Mouse (Mus musculus): Measurements from ENCODE around the gene Lyrm7. TPM values are rescaled to one million over a fixed set of nuclear protein-coding genes. Genes with fewer than 3 reads are reported as not detected.

The Lyrm7 gene
- polyA plus RNA-seq, 1 experiment, result 26.3 TPM

DNA sequence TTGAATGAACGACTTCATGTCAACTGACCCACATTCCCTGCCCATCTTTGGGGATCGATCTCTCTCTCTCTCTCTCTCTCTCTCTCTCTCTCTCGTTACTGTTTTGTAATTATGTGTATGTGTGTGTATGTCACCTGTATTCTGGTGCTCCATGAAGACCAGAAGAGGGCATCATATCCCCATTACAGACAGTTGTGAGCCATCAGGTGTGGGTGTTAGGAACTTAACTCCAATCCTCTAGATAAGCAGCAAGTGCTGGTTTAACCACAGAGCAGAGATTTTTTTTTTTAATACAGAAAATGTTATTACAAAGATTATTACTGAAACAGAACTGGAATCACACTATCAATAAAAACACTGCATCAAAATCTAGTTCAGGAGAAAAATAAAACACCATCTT, 75.2 kb downstream of the Lyrm7 start:
- Histone ChIP-seq H3K4me1 (ENCODE audit: control insufficient read depth, insufficient read depth, low read length) (no peaks in the 10 kb centered on the region), H3K9me3 (replicated peaks; ENCODE audit: control insufficient read depth, insufficient read depth, low read length, poor library complexity, severe bottlenecking) (no peaks in the 10 kb centered on the region), H3K9ac (ENCODE audit: low read depth, poor library complexity, severe bottlenecking) (no peak overlapping the region), H3K4me3 (ENCODE audit: low read depth, low read length) (no peak overlapping the region), H3K27me3 (ENCODE audit: control insufficient read depth, insufficient read depth, low read length, poor library complexity, severe bottlenecking) (no peaks in the 10 kb centered on the region), H3K27ac (ENCODE audit: insufficient read depth, low read length) (no peak overlapping the region), H3K36me3 (ENCODE audit: control insufficient read depth, insufficient read depth, low read length, poor library complexity, severe bottlenecking) (no peaks in the 10 kb centered on the region)
- no peak for TF ChIP-seq POLR2A (IDR thresholded peaks at IDR 0.05; ENCODE audit: insufficient read depth, low read length)
- TF ChIP-seq EP300 (IDR thresholded peaks at IDR 0.05; ENCODE audit: insufficient read depth, low read depth, low read length), result no peak
- no peak for TF ChIP-seq CTCF (IDR thresholded peaks at IDR 0.05; ENCODE audit: low read depth, low read length)

- no peaks in the 10 kb centered on the region for H3K9me3 ChIP-seq (replicated peaks; ENCODE audit: control insufficient read depth, insufficient read depth, low read length, poor library complexity, severe bottlenecking)
- no peaks in the 10 kb centered on the region for H3K4me1 ChIP-seq (ENCODE audit: control insufficient read depth, insufficient read depth, low read length)
- H3K27me3 ChIP-seq (ENCODE audit: control insufficient read depth, insufficient read depth, low read length, poor library complexity, severe bottlenecking), result no peaks in the 10 kb centered on the region
- H3K27ac ChIP-seq (ENCODE audit: insufficient read depth, low read length), result no peak overlapping the region
- H3K9ac ChIP-seq (ENCODE audit: low read depth, poor library complexity, severe bottlenecking), result no peak overlapping the region
- H3K36me3 ChIP-seq (ENCODE audit: control insufficient read depth, insufficient read depth, low read length, poor library complexity, severe bottlenecking), result no peaks in the 10 kb centered on the region
- TF ChIP-seq EP300 (IDR thresholded peaks at IDR 0.05; ENCODE audit: insufficient read depth, low read depth, low read length), result no peak
- no peak for TF ChIP-seq POLR2A (IDR thresholded peaks at IDR 0.05; ENCODE audit: insufficient read depth, low read length)
- TF ChIP-seq CTCF (IDR thresholded peaks at IDR 0.05; ENCODE audit: low read depth, low read length), result no peak
- no peak overlapping the region for H3K4me3 ChIP-seq (ENCODE audit: low read depth, low read length)
Observed at GRCm38 (mm10) chr11:54784436-54784835, 76.3 kb downstream of the Lyrm7 start.

- H3K4me1 ChIP-seq (ENCODE audit: control insufficient read depth, insufficient read depth, low read length), result no peaks in the 10 kb centered on the region
- no peaks in the 10 kb centered on the region for H3K36me3 ChIP-seq (ENCODE audit: control insufficient read depth, insufficient read depth, low read length, poor library complexity, severe bottlenecking)
- TF ChIP-seq POLR2A (IDR thresholded peaks at IDR 0.05; ENCODE audit: insufficient read depth, low read length) (no peak), CTCF (IDR thresholded peaks at IDR 0.05; ENCODE audit: low read depth, low read length) (no peak), EP300 (IDR thresholded peaks at IDR 0.05; ENCODE audit: insufficient read depth, low read depth, low read length) (no peak)
- H3K27ac ChIP-seq (ENCODE audit: insufficient read depth, low read length), result no peak overlapping the region
- H3K9me3 ChIP-seq (replicated peaks; ENCODE audit: control insufficient read depth, insufficient read depth, low read length, poor library complexity, severe bottlenecking), result no peaks in the 10 kb centered on the region
- no peaks in the 10 kb centered on the region for H3K27me3 ChIP-seq (ENCODE audit: control insufficient read depth, insufficient read depth, low read length, poor library complexity, severe bottlenecking)
- H3K4me3 ChIP-seq (ENCODE audit: low read depth, low read length), result no peak overlapping the region
- no peak overlapping the region for H3K9ac ChIP-seq (ENCODE audit: low read depth, poor library complexity, severe bottlenecking)
Observed at GRCm38 (mm10) chr11:54782253-54782652, 78.5 kb downstream of the Lyrm7 start.

GRCm38 (mm10) chr11:54779946-54780345, 80.8 kb downstream of the Lyrm7 start:
- H3K9ac ChIP-seq (ENCODE audit: low read depth, poor library complexity, severe bottlenecking), result no peak overlapping the region

GRCm38 (mm10) chr11:54778131-54778844, 82.4 kb downstream of the Lyrm7 start:
- no peaks in the 10 kb centered on the region for H3K27me3 ChIP-seq (ENCODE audit: control insufficient read depth, insufficient read depth, low read length, poor library complexity, severe bottlenecking)
- H3K4me1 ChIP-seq (ENCODE audit: control insufficient read depth, insufficient read depth, low read length), result no peaks in the 10 kb centered on the region
- H3K9ac ChIP-seq (ENCODE audit: low read depth, poor library complexity, severe bottlenecking), result no peak overlapping the region
- no peaks in the 10 kb centered on the region for H3K9me3 ChIP-seq (replicated peaks; ENCODE audit: control insufficient read depth, insufficient read depth, low read length, poor library complexity, severe bottlenecking)
- no peaks in the 10 kb centered on the region; the same call in 1 of the 2 replicates for H3K36me3 ChIP-seq (ENCODE audit: control insufficient read depth, insufficient read depth, low read length, poor library complexity, severe bottlenecking)
- H3K27ac ChIP-seq (ENCODE audit: insufficient read depth, low read length), result no peak overlapping the region
- no peak overlapping the region for H3K4me3 ChIP-seq (ENCODE audit: low read depth, low read length)
- TF ChIP-seq CTCF (IDR thresholded peaks at IDR 0.05; ENCODE audit: low read depth, low read length), result no peak

More at GRCm38 (mm10) chr11:54779946-54780345, 80.8 kb downstream of the Lyrm7 start:
- no peaks in the 10 kb centered on the region for H3K4me1 ChIP-seq (ENCODE audit: control insufficient read depth, insufficient read depth, low read length)
- no peak overlapping the region for H3K4me3 ChIP-seq (ENCODE audit: low read depth, low read length)
- no peaks in the 10 kb centered on the region for H3K27me3 ChIP-seq (ENCODE audit: control insufficient read depth, insufficient read depth, low read length, poor library complexity, severe bottlenecking)
- no peaks in the 10 kb centered on the region for H3K9me3 ChIP-seq (replicated peaks; ENCODE audit: control insufficient read depth, insufficient read depth, low read length, poor library complexity, severe bottlenecking)
- no peak for TF ChIP-seq EP300 (IDR thresholded peaks at IDR 0.05; ENCODE audit: insufficient read depth, low read depth, low read length)
- TF ChIP-seq POLR2A (IDR thresholded peaks at IDR 0.05; ENCODE audit: insufficient read depth, low read length), result no peak
- no peak for TF ChIP-seq CTCF (IDR thresholded peaks at IDR 0.05; ENCODE audit: low read depth, low read length)
- H3K36me3 ChIP-seq (ENCODE audit: control insufficient read depth, insufficient read depth, low read length, poor library complexity, severe bottlenecking), result no peaks in the 10 kb centered on the region; the same call in 1 of the 2 replicates
- H3K27ac ChIP-seq (ENCODE audit: insufficient read depth, low read length), result no peak overlapping the region

DNA sequence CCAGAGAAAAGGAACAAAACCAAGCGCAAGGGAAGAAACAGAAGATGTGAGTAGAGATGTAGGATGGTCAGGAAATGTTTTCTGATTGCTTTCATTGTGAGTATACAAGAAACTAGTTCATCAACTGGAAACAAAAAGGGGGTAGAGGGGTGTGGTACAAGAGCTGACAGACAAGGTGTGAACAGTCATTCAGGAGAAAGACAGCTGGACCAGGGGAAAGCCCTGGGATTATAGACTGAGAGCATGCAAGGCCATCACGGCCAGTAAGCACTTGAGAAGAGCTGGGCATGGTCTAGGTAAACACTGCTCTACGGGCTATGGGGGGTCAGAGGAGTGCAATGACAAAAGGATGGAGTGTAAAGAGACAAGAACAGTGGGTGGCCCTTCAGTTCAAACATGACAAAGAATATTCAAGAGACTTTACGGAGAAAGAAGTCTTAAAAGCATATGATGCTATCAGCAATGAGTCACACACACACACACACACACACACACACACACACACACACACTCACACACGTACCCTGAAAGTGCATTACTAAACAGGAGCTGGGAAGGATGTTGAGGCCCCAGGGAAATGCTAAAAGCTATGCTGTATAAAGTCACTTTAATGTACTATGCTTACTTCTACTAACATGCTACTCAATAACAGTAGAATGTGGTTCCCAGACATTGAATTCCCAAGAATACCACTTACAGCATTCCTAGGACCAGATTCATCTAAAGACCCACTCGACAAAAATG, 83.2 kb downstream of the Lyrm7 start:
- Histone ChIP-seq H3K27me3 (ENCODE audit: control insufficient read depth, insufficient read depth, low read length, poor library complexity, severe bottlenecking) (no peaks in the 10 kb centered on the region), H3K9me3 (replicated peaks; ENCODE audit: control insufficient read depth, insufficient read depth, low read length, poor library complexity, severe bottlenecking) (no peaks in the 10 kb centered on the region), H3K9ac (ENCODE audit: low read depth, poor library complexity, severe bottlenecking) (no peak overlapping the region), H3K36me3 (ENCODE audit: control insufficient read depth, insufficient read depth, low read length, poor library complexity, severe bottlenecking) (no peaks in the 10 kb centered on the region; the same call in 1 of the 2 replicates), H3K4me1 (ENCODE audit: control insufficient read depth, insufficient read depth, low read length) (no peaks in the 10 kb centered on the region), H3K27ac (ENCODE audit: insufficient read depth, low read length) (no peak overlapping the region), H3K4me3 (ENCODE audit: low read depth, low read length) (no peak overlapping the region)
- TF ChIP-seq EP300 (IDR thresholded peaks at IDR 0.05; ENCODE audit: insufficient read depth, low read depth, low read length) (no peak), POLR2A (IDR thresholded peaks at IDR 0.05; ENCODE audit: insufficient read depth, low read length) (no peak), CTCF (IDR thresholded peaks at IDR 0.05; ENCODE audit: low read depth, low read length) (no peak)

Other genes starting within 250 kb of the Lyrm7 start
- 62.4 and 69.7 TPM in 2 replicates for gene Cdc42se2, start 73.2 kb downstream of the Lyrm7 start, polyA plus RNA-seq (2011; ENCODE audit: insufficient read depth, insufficient read length, low read depth, missing spikeins)
- 321 and 324 TPM in 2 replicates for gene Hint1, start 5.5 kb upstream of the Lyrm7 start, polyA plus RNA-seq (2011; ENCODE audit: insufficient read depth, insufficient read length, low read depth, missing spikeins)
- gene Gpx3, start 41.5 kb upstream of the Lyrm7 start, polyA plus RNA-seq (2011; ENCODE audit: insufficient read depth, insufficient read length, low read depth, missing spikeins), result 50.8 and 52.4 TPM in 2 replicates
- gene Tnip1, start 102.0 kb upstream of the Lyrm7 start, polyA plus RNA-seq (2011; ENCODE audit: insufficient read depth, insufficient read length, low read depth, missing spikeins), result 33.2 and 42.6 TPM in 2 replicates
- 74.2 and 76.1 TPM in 2 replicates for gene Anxa6, start 172.5 kb upstream of the Lyrm7 start, polyA plus RNA-seq (2011; ENCODE audit: insufficient read depth, insufficient read length, low read depth, missing spikeins)
- not detected in 2 replicates for gene Ccdc69, start 217.2 kb upstream of the Lyrm7 start, polyA plus RNA-seq (2011; ENCODE audit: insufficient read depth, insufficient read length, low read depth, missing spikeins)
- 24.7 and 24.9 TPM in 2 replicates for gene Gm2a, start 237.2 kb upstream of the Lyrm7 start, polyA plus RNA-seq (2011; ENCODE audit: insufficient read depth, insufficient read length, low read depth, missing spikeins)